Mouse (Mus musculus): ENCODE results near the gene Ccdc120.

GRCm38 (mm10) chrX:7741103-7741502 is 9.6 kb downstream of the Ccdc120 start:
- TF ChIP-seq POLR2A (IDR thresholded peaks at IDR 0.05; ENCODE audit: extremely low read depth, insufficient read depth, low read length) (no peak), CTCF (IDR thresholded peaks at IDR 0.05; ENCODE audit: extremely low read depth, insufficient read depth, low read length) (no peak)

Measured in cortical plate, adult 2 months (tissue).